Mouse (Mus musculus): ENCODE results near the gene Cxxc4. TPM values are rescaled to one million over a fixed set of nuclear protein-coding genes. Genes with fewer than 3 reads are reported as not detected.

Cxxc4 gene
- polyA plus RNA-seq, 1 experiment from 2014 or later = 5.4 TPM

- no peaks in the 10 kb centered on the region for H3K9me3 ChIP-seq (ENCODE audit: control insufficient read depth, low read length)
- H3K4me1 ChIP-seq (ENCODE audit: control insufficient read depth, insufficient read depth, low read length) = no peaks in the 10 kb centered on the region; the same call in 1 of the 2 replicates
- 0 out of 2 replicates have a peak overlapping the region, but pooled peaks have one; percentile 26 for H3K9ac ChIP-seq (ENCODE audit: low read depth, low read length)
- ATAC-seq (ENCODE audit: low read depth) = no peak; the same call in 1 of the 2 replicates
- WGBS = 28% methylated on average over 14 of the region's 14 CpGs
- H3K4me2 ChIP-seq (ENCODE audit: low read depth, low read length) = peak overlapping the region; percentile 37
- H3K27ac ChIP-seq (replicated peaks; ENCODE audit: low read depth, low read length) = no peak overlapping the region
- no peaks in the 10 kb centered on the region for H3K27me3 ChIP-seq (replicated peaks; ENCODE audit: control insufficient read depth, insufficient read depth, low read length)
- DNase-seq (ENCODE audit: low spot score) = peak; percentile 34
- no peak overlapping the region; the same call in 1 of the 2 replicates for H3K4me3 ChIP-seq (ENCODE audit: low read depth, low read length)
- no peaks in the 10 kb centered on the region for H3K36me3 ChIP-seq (ENCODE audit: control insufficient read depth, insufficient read depth, low read length)
These were observed 45.5 kb downstream of the Cxxc4 start for GRCm38 (mm10) chr3:134281527-134282370.

- WGBS = 66% methylated on average over 6 of the region's 6 CpGs
- H3K4me1 ChIP-seq (ENCODE audit: control insufficient read depth, insufficient read depth, low read length) = no peaks in the 10 kb centered on the region
- no peaks in the 10 kb centered on the region for H3K9me3 ChIP-seq (ENCODE audit: control insufficient read depth, low read length)
- ATAC-seq (ENCODE audit: low read depth) (no peak), DNase-seq (ENCODE audit: low spot score) (no peak)
- H3K27ac ChIP-seq (replicated peaks; ENCODE audit: low read depth, low read length) = no peak overlapping the region
- H3K4me3 ChIP-seq (ENCODE audit: low read depth, low read length) = no peak overlapping the region
- H3K36me3 ChIP-seq (ENCODE audit: control insufficient read depth, insufficient read depth, low read length) = no peaks in the 10 kb centered on the region
- no peak overlapping the region for H3K4me2 ChIP-seq (ENCODE audit: low read depth, low read length)
- H3K9ac ChIP-seq (ENCODE audit: low read depth, low read length) = no peak overlapping the region
- H3K27me3 ChIP-seq (replicated peaks; ENCODE audit: control insufficient read depth, insufficient read depth, low read length) = no peaks in the 10 kb centered on the region
These were observed 58.9 kb downstream of the Cxxc4 start for GRCm38 (mm10) chr3:134295217-134295616.

- Histone ChIP-seq H3K4me3 (ENCODE audit: low read depth, low read length) (peak overlapping the region; percentile 22), H3K27ac (replicated peaks; ENCODE audit: low read depth, low read length) (no peak overlapping the region), H3K36me3 (ENCODE audit: control insufficient read depth, insufficient read depth, low read length) (no peaks in the 10 kb centered on the region), H3K4me1 (ENCODE audit: control insufficient read depth, insufficient read depth, low read length) (peaks cover 5% of the 10 kb centered on the region; the same call in 1 of the 2 replicates), H3K27me3 (replicated peaks; ENCODE audit: control insufficient read depth, insufficient read depth, low read length) (no peaks in the 10 kb centered on the region), H3K9ac (ENCODE audit: low read depth, low read length) (no peak overlapping the region), H3K4me2 (ENCODE audit: low read depth, low read length) (peak overlapping the region; percentile 50), H3K9me3 (ENCODE audit: control insufficient read depth, low read length) (no peaks in the 10 kb centered on the region)
- ATAC-seq (ENCODE audit: low read depth) (peak; percentile 71), DNase-seq (ENCODE audit: low spot score) (peak; percentile 53)
- 20% methylated on average over 21 of the region's 21 CpGs for WGBS
These were observed 66.6 kb downstream of the Cxxc4 start for GRCm38 (mm10) chr3:134302681-134303491.

GRCm38 (mm10) chr3:134303492-134303808 lies 67.2 kb downstream of the Cxxc4 start:
- Histone ChIP-seq H3K27ac (replicated peaks; ENCODE audit: low read depth, low read length) (no peak overlapping the region), H3K27me3 (replicated peaks; ENCODE audit: control insufficient read depth, insufficient read depth, low read length) (no peaks in the 10 kb centered on the region), H3K4me2 (ENCODE audit: low read depth, low read length) (peak overlapping the region; percentile 50), H3K4me1 (ENCODE audit: control insufficient read depth, insufficient read depth, low read length) (peaks cover 5% of the 10 kb centered on the region; the same call in 1 of the 2 replicates), H3K36me3 (ENCODE audit: control insufficient read depth, insufficient read depth, low read length) (no peaks in the 10 kb centered on the region), H3K9ac (ENCODE audit: low read depth, low read length) (no peak overlapping the region), H3K4me3 (ENCODE audit: low read depth, low read length) (peak overlapping the region; percentile 22; the same call in 1 of the 2 replicates), H3K9me3 (ENCODE audit: control insufficient read depth, low read length) (no peaks in the 10 kb centered on the region)
- ATAC-seq (ENCODE audit: low read depth) (no peak), DNase-seq (ENCODE audit: low spot score) (no peak)
- 42% methylated on average over 3 of the region's 3 CpGs for WGBS

GRCm38 (mm10) chr3:134306507-134306906 lies 70.2 kb downstream of the Cxxc4 start:
- no peaks in the 10 kb centered on the region for H3K9me3 ChIP-seq (ENCODE audit: control insufficient read depth, low read length)
- ATAC-seq (ENCODE audit: low read depth) = peak; percentile 38; the same call in 1 of the 2 replicates
- DNase-seq (ENCODE audit: low spot score) = peak; percentile 15
- H3K4me3 ChIP-seq (ENCODE audit: low read depth, low read length) = no peak overlapping the region
- H3K27ac ChIP-seq (replicated peaks; ENCODE audit: low read depth, low read length) = no peak overlapping the region
- peaks cover 5% of the 10 kb centered on the region; the same call in 1 of the 2 replicates for H3K4me1 ChIP-seq (ENCODE audit: control insufficient read depth, insufficient read depth, low read length)
- no peaks in the 10 kb centered on the region for H3K36me3 ChIP-seq (ENCODE audit: control insufficient read depth, insufficient read depth, low read length)
- WGBS = 22% methylated on average over 4 of the region's 4 CpGs
- no peaks in the 10 kb centered on the region for H3K27me3 ChIP-seq (replicated peaks; ENCODE audit: control insufficient read depth, insufficient read depth, low read length)
- peak overlapping the region; percentile 31 for H3K4me2 ChIP-seq (ENCODE audit: low read depth, low read length)
- H3K9ac ChIP-seq (ENCODE audit: low read depth, low read length) = no peak overlapping the region

GRCm38 (mm10) chr3:134307801-134308200 lies 71.5 kb downstream of the Cxxc4 start:
- DNase-seq (ENCODE audit: low spot score) (no peak), ATAC-seq (ENCODE audit: low read depth) (no peak)
- peaks cover 5% of the 10 kb centered on the region; the same call in 1 of the 2 replicates for H3K4me1 ChIP-seq (ENCODE audit: control insufficient read depth, insufficient read depth, low read length)
- H3K27me3 ChIP-seq (replicated peaks; ENCODE audit: control insufficient read depth, insufficient read depth, low read length) = no peaks in the 10 kb centered on the region
- no peaks in the 10 kb centered on the region for H3K9me3 ChIP-seq (ENCODE audit: control insufficient read depth, low read length)
- H3K4me3 ChIP-seq (ENCODE audit: low read depth, low read length) = no peak overlapping the region
- H3K27ac ChIP-seq (replicated peaks; ENCODE audit: low read depth, low read length) = no peak overlapping the region
- no peaks in the 10 kb centered on the region for H3K36me3 ChIP-seq (ENCODE audit: control insufficient read depth, insufficient read depth, low read length)
- no peak overlapping the region for H3K9ac ChIP-seq (ENCODE audit: low read depth, low read length)
- no peak overlapping the region for H3K4me2 ChIP-seq (ENCODE audit: low read depth, low read length)

MicroRNA genes within 50 kb of the gene (microRNA counts, 519-probe panel; counts per million panel counts)
- 2,280 counts per million, percentile 36 among the panel's probes with 10 or more counts for microRNA mmu-miR-1895

Small RNA genes within 50 kb of the gene (microRNA-seq; reads per million reads assigned to microRNA genes)
- not detected for gene Mir1895 (ENCODE audit: borderline number of aligned reads)

All from embryonic facial prominence, embryonic 14.5 days (tissue).